Mouse (Mus musculus) layer of hippocampus, postnatal 25 days (tissue): ENCODE measurements at regions not wholly inside any gene's neighbourhood (a gene's known extent, or its start where the extent isn't known, plus 50 kb on each side); places are given as distances from the start of the nearest gene placed in this dataset.

Experiments used
- DNase-seq, 2 experiments: peaks; one replicate each; pipeline ENCODE4 v3.0.0; 2022; ENCODE audit warnings: mixed read lengths in 2 of 2, low spot score in 1 of 2; ENCODE audit errors: extremely low spot score in 1 of 2

GRCm38 (mm10) chr6:117408971-117409783 is 240.8 kb downstream of the Cxcl12 start:
- DNase-seq: no peak

DNA sequence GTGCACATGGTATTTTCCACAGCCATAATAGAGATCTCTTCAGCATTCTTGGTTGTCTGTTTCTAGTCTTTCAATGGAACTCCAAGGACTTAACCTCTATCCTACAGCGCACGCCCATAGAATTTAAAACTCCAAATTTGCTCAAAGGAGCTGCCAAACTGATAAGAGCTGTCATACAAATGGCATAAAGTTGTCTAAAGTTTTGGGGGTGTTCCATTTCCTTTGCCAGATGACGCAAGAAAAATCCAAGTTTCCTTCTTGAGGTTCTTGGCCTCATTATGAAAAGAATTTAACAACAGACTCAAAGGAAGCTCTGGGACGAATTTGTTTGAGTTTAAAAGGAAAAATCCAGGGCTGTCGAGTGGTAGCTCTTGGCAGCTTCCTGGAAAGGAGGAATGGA is 246.6 kb downstream of the Cxcl12 start:
- no peak for DNase-seq

- no peak for DNase-seq
Observed at GRCm38 (mm10) chr6:117415901-117416300, 247.6 kb downstream of the Cxcl12 start.

DNA sequence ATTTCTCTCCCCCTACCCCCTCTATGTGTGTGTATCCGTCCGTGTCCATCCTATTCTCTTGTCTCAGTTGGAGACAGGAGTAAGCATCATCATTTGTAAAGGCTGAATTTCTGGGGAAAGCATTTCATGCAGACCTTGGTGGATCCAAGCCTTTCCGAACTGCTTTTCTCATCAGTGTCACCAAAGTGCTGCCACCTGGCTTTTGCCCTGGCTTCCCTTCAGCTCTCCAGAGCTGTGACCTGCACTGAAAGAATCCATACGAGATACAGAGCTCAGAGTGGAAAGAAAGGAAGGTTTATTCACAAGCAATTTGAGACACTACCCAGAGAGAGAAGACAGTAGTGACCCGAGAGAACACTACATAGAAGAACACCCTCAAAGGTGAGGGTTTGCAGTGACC is 248.1 kb downstream of the Cxcl12 start:
- no peak for DNase-seq

GRCm38 (mm10) chr6:117422846-117423573 is 254.7 kb downstream of the Cxcl12 start:
- no peak for DNase-seq

DNA sequence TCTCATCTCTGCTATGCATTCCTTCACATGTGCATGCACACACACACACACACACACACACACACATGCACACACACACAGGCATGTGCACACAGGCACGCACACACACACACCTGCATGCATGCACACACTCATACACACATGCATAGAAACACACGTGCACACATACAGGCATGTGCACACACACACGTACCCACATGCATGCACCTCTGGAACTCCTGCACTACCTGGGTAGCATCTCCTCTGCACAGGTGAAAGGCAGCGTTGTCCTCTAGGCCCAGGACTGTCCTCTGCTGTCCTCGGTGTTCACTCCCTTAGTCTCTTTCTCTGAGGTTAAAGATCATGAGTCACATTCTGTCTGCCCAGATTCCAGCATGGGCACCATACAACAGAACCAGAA is 258.0 kb downstream of the Cxcl12 start:
- DNase-seq: no peak

- no peak for DNase-seq
Observed at GRCm38 (mm10) chr6:117427351-117428142, 259.2 kb downstream of the Cxcl12 start.

DNA sequence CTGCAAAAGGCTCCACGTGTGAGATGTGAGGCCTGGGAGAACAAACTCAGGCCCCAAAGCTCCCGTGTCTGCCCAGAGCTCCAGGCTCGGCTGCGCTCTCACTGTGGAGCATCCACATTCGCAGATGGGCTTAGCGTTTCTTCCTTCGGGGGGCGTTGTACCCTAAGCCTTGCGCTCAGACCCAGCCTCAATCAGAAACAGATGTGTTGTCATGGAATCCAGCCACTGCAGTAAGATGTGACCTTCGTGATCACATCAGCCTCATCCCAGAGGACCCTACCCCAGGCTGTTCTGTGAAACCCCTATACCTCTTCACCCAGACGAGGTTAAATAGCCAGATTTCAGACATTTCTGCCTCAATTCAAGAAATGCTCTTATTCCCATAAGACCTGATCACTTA is 260.1 kb downstream of the Cxcl12 start:
- no peak for DNase-seq

- no peak for DNase-seq
Observed at GRCm38 (mm10) chr6:117430876-117431781, 262.8 kb downstream of the Cxcl12 start.

GRCm38 (mm10) chr6:117436851-117437250 is 268.5 kb downstream of the Cxcl12 start:
- no peak for DNase-seq

DNA sequence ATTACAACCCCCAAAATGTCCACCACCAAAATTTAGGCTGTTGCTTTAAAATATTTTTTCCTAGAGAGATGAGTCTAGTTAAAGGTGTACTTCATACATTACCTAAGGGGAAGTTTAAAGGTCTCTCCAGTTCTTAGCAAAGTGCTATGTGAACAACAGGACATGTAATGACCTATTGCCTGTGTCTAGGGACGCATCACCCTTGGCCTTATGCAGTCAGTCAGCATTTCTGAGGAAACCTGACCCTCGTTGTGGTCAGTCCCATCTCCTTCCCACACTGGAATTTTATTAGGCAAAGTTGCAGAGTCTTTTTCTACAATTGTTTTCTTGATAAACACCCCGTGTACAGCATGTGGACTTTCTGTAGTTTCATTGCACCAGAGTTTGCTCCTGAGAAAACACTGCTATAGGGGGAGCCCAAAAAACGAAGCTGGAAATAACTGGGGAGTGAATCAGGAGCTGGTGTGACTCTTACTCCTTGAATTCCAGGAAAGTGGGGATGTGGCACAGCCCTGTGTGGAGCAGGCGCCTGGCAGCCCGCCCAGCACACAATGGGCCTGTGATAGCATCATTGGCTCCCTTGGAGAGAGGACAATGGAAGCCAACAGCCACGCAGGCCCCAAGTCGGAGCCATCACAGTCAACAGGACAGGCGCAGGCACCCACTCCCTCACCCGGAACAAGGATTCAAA is 269.2 kb downstream of the Cxcl12 start:
- DNase-seq: peak in 1 of 2 experiments; percentile 10

- no peak for DNase-seq
Observed at GRCm38 (mm10) chr6:117448652-117449051, 280.3 kb downstream of the Cxcl12 start.

DNA sequence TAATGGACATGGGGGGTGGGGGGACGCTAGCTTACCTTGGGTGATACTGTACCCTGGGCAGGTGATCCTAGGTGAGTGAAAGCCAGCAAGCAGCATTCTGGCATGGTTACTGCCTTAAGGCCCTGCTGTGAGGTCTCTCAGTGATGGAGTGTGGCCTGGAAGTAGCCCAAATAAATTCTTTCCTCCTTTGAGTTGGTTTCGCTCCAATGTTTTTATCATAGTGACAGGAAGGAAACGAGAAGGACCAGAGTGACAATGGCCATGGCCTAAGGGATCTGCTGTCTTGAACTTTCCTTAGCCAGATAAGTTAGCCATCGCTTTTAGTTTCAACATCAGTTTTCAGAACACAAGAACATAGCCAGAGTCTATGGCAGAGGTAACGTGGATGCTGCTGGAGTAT is 282.7 kb downstream of the Cxcl12 start:
- DNase-seq: no peak

DNA sequence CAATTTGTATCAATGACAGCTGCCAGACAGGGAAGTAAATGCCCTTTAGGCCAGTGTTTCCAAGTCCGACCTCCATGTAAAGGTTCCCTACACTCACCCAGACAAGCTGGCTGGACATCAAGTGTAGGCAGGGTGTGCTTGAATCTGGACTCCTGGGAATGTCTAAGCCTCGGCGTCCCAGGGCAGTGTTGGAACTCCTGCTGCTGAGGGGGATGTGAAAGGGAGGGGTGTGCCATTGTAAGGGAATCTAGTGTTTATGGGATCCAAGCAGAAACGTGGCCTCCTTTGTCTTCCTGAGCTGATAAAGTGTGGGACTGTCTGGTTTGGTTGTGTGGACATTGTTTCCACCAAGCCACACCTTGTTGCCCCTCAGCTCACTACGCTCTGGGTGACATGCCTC is 291.9 kb downstream of the Cxcl12 start:
- no peak for DNase-seq

- no peak for DNase-seq
Observed at GRCm38 (mm10) chr6:117465165-117465564, 296.8 kb downstream of the Cxcl12 start.

GRCm38 (mm10) chr6:117465606-117466174 is 297.4 kb downstream of the Cxcl12 start:
- DNase-seq: no peak

DNA sequence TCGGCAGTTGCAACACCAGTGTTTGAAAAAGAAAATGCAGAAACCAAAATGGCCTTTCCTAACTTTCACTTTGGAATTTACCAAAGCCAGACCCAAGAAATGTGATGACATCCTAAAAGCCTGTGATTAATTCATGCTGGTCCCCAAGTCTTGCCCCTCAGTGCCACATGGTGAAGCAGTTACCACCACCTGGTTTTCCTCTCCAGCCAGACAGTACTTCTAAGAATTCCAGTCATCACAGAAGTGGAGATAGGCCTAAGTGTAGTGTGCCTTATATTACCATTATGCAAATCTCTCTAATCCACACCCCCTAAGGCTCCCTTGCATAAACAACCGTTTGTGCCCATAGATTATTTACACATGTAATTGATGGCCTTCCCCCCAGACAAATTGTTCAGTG is 311.0 kb downstream of the Cxcl12 start:
- no peak for DNase-seq

DNA sequence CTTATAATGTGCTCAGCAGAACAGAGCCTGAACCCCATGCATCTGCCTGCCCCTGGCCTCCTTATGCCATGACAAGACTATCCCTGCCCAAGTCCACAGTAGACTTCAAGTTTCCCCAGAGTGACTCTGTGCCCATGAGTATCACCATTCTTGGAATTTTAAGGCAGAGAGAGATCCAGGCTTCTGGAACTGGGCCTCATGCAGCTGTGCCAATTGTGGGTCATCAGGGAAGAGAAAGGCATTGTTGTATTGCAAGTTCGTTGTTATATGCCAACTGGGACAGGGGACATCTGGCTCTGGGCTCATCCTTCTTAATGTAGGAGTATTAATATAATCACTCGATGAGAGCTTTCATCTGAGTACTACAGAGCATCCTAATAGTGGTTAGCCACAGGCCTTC is 312.1 kb downstream of the Cxcl12 start:
- no peak for DNase-seq

- no peak for DNase-seq
Observed at GRCm38 (mm10) chr6:117489161-117489560, 320.8 kb downstream of the Cxcl12 start.
